Mouse (Mus musculus) heart, embryonic 11.5 days (tissue): ENCODE measurements around the gene Tcp10c. TPM values are rescaled to one million over a fixed set of nuclear protein-coding genes. Genes with fewer than 3 reads are reported as not detected.
"Not testable (repeated sequence)": the region's sequence is repeated elsewhere in the genome, so short reads cannot be mapped to it uniquely, and the experiment has no call there.

Experiments
- ATAC-seq: fragments of 200-750 bp; cut with Nextera tagmentation; replicated peaks from 2 replicates; pipeline ENCODE4 v1.8.0; 2017; ENCODE audit warnings: moderate library complexity; ENCODE audit not compliant: insufficient number of reproducible peaks, low FRiP score, low TSS enrichment
- H3K27ac ChIP-seq: fragments of 300-500 bp; sonication (generic); 2 replicates; pipeline ENCODE4 v1.5.1; 2014; ENCODE audit warnings: mild to moderate bottlenecking, low read depth, low read length
- H3K27me3 ChIP-seq: fragments of 300-500 bp; sonication (generic); 2 replicates; pipeline ENCODE4 v1.6.1; 2014; ENCODE audit warnings: mild to moderate bottlenecking, low read length, mixed read lengths; ENCODE audit not compliant: control insufficient read depth, insufficient read depth
- H3K36me3 ChIP-seq: fragments of 300-500 bp; sonication (generic); 2 replicates; pipeline ENCODE4 v1.6.1; 2014; ENCODE audit warnings: mild to moderate bottlenecking, low read length, moderate library complexity, mixed read lengths; ENCODE audit not compliant: control insufficient read depth, insufficient read depth
- H3K4me1 ChIP-seq: fragments of 300-500 bp; sonication (generic); 2 replicates; pipeline ENCODE4 v1.6.1; 2014; ENCODE audit warnings: low read length; ENCODE audit not compliant: control insufficient read depth, insufficient read depth
- H3K4me2 ChIP-seq: fragments of 300-500 bp; sonication (generic); 2 replicates; pipeline ENCODE4 v1.6.1; 2014; ENCODE audit warnings: mild to moderate bottlenecking, moderate library complexity
- H3K4me3 ChIP-seq: fragments of 300-500 bp; sonication (generic); 2 replicates; pipeline ENCODE4 v1.5.1; 2014; ENCODE audit warnings: low read depth, low read length
- H3K9ac ChIP-seq: fragments of 300-500 bp; sonication (generic); 2 replicates; pipeline ENCODE4 v1.6.1; 2014; ENCODE audit warnings: mild to moderate bottlenecking, low read depth, low read length, moderate library complexity
- H3K9me3 ChIP-seq: fragments of 300-500 bp; sonication (generic); replicated peaks from 2 replicates; pipeline ENCODE4 v1.6.1; 2016; ENCODE audit warnings: low read length; ENCODE audit not compliant: control insufficient read depth
- WGBS: fragments of 180-500 bp; shearing (Covaris S2); extraction: QIAGEN DNeasy Blood & Tissue Kit; methylation state at CpG from one replicate; pipeline ENCODE4 v1.1.7; 2014; ENCODE audit not compliant: insufficient replicate concordance; 5-methylcytosine and 5-hydroxymethylcytosine counted together
- polyA plus RNA-seq: library from polyadenylated mRNA; unstranded; fragments of >200 nt; fragmentation: Nextera tagmentation; extraction: Ambion mirVana; gene quantifications from 2 replicates; pipeline ENCODE4 v1.2.1, GENCODE M21; 2014

Tcp10c gene
- polyA plus RNA-seq, 1 experiment from 2014 or later: not detected

DNA sequence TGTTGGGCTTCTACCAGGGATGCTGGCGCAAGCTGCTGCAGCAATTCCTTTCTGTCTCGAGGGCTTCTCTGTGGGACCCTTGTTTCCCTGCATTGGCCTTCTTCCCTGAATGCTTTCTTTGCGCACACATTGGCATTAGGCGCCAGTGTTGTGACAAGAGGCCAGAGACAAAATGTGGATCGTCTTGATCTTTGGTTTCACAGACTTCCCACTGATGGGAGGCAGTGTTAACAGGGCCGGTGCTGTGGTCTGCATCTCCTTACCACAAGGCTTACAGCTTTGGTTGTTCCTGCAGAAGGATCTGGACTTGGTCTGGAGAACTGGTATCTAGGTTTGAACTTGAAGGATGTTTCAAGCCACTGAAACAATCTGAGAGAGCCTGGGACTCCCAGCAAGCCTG lies 72.1 kb downstream of the Tcp10c start:
- H3K36me3 ChIP-seq, H3K9me3 ChIP-seq, H3K27me3 ChIP-seq, H3K27ac ChIP-seq, ATAC-seq, H3K4me3 ChIP-seq, H3K4me2 ChIP-seq, H3K9ac ChIP-seq, H3K4me1 ChIP-seq: not testable (repeated sequence)
- 81% methylated on average over 4 of the region's 6 CpGs for WGBS

Other genes starting within 250 kb of the Tcp10c start
- gene Unc93a, start 222.8 kb upstream of the Tcp10c start, polyA plus RNA-seq: not detected in 2 replicates
- not detected in 2 replicates for gene Smok2a, start 133.4 kb upstream of the Tcp10c start, polyA plus RNA-seq
- gene Smok2b, start 124.3 kb upstream of the Tcp10c start, polyA plus RNA-seq: not detected in 2 replicates